Mouse (Mus musculus) CD4-positive helper T cell, adult 2 months (primary cell): ENCODE results near the gene Stx8.

Experiments
- DNase-seq: peaks from one replicate; pipeline ENCODE4 v3.0.0-alpha.2; 2012; ENCODE audit warnings: low read depth, missing footprints, low spot score

Stx8 gene

DNA sequence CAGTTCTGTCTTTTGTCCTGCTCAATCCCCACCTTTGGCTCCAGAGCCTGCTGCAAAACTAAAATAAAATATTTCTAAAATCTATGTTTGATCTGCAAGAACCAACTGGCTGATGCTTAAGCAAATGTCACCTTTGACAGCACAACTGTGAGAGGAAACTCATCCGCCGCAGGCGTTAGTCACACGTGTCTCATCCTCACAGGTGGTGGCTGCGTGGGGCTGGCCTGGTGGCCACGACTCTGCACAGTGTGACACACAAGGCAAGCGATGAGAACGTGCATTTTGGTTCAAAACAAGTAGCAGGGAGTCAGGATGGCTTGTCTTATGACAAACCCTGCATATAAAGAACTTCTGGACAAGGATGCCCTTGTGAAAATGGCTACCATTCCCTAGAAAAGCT is 233.1 kb downstream of the Stx8 start:
- peak; percentile 75 for DNase-seq

DNA sequence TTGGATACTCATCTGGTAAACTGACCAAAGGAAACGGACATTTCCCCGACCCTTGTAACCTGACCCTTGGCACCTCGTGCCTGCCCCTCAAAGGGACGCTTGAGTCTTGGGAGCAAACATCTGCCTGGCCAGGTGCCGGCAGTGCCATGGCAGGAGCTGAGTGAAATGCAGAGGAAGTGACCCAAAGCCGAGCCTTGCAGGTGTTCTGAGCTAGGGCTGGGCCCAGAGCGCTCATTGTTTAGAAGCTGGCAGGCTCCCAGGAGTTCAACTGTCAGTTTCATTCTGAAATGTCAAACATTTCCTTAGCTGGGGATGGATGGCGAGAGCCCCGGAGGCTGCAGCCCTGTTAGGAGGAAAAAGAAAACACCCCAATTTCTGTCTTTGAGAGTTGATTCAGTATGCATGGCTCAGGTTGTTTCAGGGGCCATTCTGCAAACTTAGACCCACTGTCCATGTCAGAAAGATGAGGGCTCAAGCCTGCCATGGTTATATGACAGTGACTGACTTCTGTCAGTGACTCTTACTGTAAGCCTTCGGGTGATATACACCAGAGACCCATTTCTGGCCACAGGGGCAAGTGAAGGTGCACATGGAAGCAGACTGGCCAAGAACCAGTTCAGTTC is 233.9 kb downstream of the Stx8 start:
- peak; percentile 59 for DNase-seq

DNA sequence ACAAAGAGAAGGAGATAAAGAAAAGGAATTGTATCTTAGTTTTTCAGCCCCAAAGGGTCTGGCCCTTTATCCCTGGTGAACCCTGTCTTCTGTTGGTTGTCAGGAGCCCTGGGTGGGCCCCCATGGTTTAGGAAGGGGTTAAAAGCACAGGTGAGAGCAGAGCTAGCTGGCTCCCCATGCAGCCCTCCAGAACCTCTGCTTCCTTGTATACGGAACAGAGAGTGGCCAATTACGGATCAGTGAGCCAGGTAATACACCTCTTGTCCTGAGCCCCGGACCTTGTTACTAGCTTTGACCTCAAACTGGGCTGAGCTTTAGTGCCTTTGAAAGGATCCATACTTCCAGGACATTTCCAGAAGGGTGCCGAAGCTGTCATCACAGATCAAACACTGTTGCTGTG is 234.5 kb downstream of the Stx8 start:
- no peak for DNase-seq

DNA sequence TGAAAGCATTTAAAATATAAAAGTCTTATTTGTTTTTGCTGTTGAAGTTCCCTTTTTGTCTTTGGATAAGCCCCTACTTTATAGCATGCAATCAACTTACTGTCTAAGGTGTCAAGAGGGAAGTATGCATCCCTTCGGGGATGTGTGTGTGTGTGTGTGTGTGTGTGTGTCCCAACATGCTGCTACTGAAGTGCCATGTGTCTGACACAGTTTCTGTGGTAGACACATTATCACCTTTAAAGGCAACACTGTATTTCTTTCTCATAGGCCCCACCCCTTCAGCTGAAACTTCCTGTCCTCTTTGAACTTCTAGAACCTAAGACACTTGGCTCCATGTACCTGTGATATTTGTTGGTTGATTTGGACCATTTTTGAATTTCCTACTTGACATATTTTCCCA is 235.1 kb downstream of the Stx8 start:
- peak; percentile 58 for DNase-seq

GRCm38 (mm10) chr11:68201811-68202459 is 235.9 kb downstream of the Stx8 start:
- DNase-seq = no peak

GRCm38 (mm10) chr11:68202561-68202960 is 236.6 kb downstream of the Stx8 start:
- DNase-seq = no peak

- no peak for DNase-seq
Observed at GRCm38 (mm10) chr11:68203658-68204315, 237.8 kb downstream of the Stx8 start.

GRCm38 (mm10) chr11:68204407-68204806 is 238.4 kb downstream of the Stx8 start:
- no peak for DNase-seq

- DNase-seq = no peak
Observed at GRCm38 (mm10) chr11:68205572-68206229, 239.7 kb downstream of the Stx8 start.

GRCm38 (mm10) chr11:68208023-68208422 is 242.0 kb downstream of the Stx8 start:
- no peak for DNase-seq

DNA sequence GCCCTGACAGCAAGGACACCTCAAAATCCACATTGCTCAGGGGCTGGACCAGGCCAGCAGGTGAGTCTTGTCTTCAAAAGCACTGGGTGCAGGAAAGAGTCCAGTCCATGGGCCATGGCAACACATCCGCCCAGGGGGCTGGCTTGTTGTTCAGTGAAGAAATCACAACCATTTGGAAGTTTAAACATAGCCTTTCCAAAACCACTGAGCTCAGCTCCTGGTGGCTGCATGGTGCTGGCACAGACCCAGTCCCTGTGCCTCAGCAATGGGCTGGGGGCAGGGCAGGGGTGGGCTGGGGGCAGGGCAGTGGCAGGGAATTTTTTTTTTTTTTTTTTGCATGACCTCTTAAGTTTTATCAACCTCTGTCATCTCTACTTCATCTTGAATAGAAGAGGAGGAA is 242.6 kb downstream of the Stx8 start:
- no peak for DNase-seq

DNA sequence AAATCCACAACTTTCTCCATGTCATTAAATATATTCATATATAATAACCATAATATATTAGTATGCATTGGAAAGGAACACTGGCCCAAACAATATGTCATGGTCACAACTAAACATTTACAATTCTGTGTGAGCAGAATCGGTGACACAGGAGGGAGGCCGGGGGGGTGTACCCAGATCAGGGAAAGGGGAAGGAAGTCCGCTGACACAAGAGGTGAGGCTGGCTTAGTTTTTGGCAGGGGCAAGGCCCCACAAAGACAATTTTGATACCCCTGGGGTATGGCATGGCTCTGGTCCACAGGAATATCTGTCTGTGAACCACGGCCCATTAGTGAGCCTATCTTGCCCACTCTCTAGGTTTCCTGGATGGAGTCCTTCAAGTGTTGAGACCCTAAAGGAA is 243.5 kb downstream of the Stx8 start:
- DNase-seq = no peak

- no peak for DNase-seq
Observed at GRCm38 (mm10) chr11:68210714-68211113, 244.7 kb downstream of the Stx8 start.

GRCm38 (mm10) chr11:68211924-68212578 is 246.1 kb downstream of the Stx8 start:
- no peak for DNase-seq

- no peak for DNase-seq
Observed at GRCm38 (mm10) chr11:68213896-68214295, 247.9 kb downstream of the Stx8 start.

DNA sequence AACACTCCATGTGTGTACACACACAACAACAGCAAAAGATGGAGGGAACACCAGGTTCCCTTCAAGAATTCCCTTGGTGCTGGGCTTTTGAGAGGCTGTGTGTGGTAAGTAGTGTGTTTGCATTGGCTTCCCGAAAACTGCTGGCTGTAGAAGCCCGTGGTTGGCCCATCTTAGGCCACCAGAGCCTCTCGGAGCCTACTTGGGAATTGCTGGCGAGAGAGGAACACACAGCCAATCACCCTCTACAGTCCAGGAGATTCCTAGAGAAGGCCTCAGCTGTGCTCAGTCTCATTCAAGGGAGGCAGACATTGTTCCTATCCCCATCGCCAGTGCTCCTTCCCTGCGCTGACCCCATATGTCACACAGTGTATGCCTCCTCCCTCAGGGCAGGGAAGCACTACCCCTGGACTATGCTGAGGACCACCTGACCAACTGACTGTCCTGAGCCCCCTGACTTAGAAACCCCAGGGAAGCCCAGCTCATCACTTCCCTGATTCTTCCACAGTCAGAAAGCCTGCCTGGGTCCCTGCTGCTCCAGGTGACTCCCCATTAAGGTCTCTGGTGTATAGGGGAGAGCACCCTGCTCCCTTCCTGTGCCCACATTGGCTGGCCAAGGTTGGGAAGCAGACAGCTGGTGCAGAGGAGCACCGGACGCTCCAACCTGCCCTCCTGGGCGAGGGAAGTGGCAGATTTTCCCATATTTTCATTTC is 248.7 kb downstream of the Stx8 start:
- no peak for DNase-seq

- DNase-seq = no peak
Observed at GRCm38 (mm10) chr11:68215206-68215912, 249.4 kb downstream of the Stx8 start.

DNA sequence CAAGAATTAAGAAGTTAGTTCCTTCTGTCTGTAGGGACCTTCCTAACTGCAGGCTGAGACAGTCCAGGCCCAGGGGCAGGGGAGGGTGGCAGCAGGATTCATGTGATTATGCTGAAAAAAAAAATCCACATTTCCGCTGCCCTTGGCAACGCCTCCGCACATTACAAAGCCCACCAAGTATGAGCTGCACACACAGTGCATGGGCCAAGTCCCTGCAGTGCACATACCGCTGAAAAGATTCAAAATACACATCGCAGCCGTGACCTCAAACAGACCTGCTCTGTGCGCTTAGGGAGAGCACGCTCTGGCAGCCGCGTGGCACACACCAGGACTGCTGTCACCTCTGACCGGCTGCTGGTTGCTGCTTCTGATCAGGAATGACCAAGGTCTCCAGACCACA is 250.0 kb downstream of the Stx8 start:
- no peak for DNase-seq

- no peak for DNase-seq
Observed at GRCm38 (mm10) chr11:68220733-68221132, 254.7 kb downstream of the Stx8 start.

DNA sequence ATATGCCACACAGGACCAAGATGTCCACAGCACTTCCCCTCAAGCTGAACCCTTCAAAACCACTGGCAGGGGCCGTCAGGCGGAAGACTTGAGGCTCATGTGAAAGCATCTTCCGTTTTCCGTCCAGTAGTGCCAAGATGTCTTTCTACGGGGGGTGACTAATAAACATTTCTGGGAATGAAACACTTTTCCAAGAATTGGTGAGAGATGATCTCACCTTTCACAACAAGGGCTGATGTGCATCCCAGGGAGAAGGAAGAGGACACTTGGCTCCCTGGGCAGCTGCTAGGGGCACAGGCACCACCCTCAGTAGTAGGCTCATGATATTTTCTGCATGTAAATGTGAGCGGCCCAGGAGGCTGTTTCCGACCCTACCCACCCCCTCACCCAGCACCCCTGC is 256.2 kb downstream of the Stx8 start:
- no peak for DNase-seq

- no peak for DNase-seq
Observed at GRCm38 (mm10) chr11:68223143-68223542, 257.1 kb downstream of the Stx8 start.
